Mouse (Mus musculus): ENCODE data around the gene Zfp185. TPM values are rescaled to one million over a fixed set of nuclear protein-coding genes. Genes with fewer than 3 reads are reported as not detected.

Gene Zfp185
- polyA plus RNA-seq (2021), result 15.8 TPM

DNA sequence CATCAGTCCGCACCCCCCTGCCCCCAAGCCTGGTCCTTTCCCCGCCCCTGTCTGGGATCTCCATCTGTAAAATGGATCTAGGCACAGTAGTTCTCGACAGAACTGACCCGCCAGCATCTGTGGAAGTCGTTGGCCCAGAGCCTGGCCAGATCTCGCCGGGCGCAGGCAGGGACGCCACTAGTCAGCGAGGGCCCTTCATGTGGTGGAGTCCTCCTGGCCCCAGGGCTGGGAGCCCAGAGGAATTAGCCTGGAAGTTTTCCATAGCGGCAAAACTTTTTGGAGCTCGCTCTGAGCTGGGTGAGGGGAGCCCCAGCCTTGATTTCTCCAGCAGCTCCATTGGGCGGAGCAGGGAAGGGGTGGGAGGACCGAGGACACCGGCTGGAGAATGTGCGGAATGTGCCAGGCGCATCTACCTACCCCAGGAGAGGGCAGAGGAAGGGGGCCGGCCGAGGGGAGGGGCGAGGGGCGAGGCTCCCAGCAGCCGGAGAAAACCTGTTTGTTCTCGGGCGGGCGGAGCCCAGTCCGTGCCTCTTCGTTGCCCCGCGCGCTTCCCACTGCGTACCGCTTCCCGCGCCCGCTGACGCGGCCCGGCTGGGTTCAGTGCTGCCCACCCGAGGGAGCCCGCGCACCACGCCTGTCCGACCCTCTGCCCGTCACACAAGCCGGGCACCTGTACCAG, at the start of gene Zfp185:
Gene Zfp185 (plus strand): TSS at position 499 of the 679 bp plus-strand sequence.
- ATAC-seq (peak; percentile 81), DNase-seq (ENCODE audit: low read depth, low spot score) (no peak)
- TF ChIP-seq CTCF (IDR thresholded peaks at IDR 0.05), result no peak
- no peaks in the 10 kb centered on the region for H3K27me3 ChIP-seq
- POLR2A ChIA-PET, result no interaction called here
- in situ Hi-C loops (cut with MboI; ENCODE audit: low pct_unique_long_range_greater_than_20kb), result no loop called here
- CTCF ChIA-PET, result no interaction called here

DNA sequence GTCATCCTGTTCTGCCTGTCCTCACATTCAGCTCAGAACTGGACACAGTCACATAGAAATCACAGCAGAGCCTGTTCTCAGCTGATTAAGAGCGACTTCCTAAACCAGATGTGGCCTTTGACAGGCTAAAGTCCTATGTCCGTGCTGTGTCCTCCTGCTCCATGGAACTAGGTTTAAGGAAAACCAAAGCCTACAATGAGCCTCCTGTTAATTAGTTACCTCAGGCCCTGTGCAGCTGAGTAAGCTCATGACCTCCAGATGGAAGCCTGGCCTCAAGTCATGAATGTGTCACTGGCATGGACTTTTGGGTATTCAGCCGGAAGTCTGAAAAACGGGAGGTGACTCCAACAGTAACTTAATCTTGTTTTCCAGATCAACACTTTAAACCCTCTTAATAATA, 33.7 kb upstream of the Zfp185 start:
- CTCF ChIA-PET, result interaction anchor here (1.2 kb wide), 1 partner anchor 13 kb away, joined by 3 read pairs; no protein-coding TSS in a partner anchor
- POLR2A ChIA-PET, result interaction anchor here (0.7 to 1.1 kb wide), 2 partner anchors 30 to 45 kb away, joined by 4 read pairs; no protein-coding TSS in a partner anchor

DNA sequence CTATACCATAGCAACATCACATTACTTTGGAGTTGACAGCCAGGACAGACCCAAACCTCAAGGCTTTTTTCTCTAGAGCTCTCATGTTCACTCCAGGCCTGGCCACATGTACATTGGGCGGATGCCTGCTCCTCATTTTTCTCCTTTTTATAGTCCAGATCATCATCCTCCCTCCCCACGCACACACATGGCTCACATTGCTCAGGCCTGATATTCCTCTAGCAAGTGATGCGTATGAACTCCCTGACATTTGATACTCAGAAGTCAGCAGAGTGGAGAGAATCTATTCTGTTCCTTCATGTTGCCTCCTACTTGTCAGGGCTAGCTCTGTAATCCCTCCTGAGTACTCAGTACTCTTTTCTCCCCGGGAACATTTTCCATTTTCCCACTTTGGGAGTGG, 30.7 kb upstream of the Zfp185 start:
- DNase-seq (ENCODE audit: low read depth, low spot score), result no peak
- ATAC-seq, result no peak
- no peak for TF ChIP-seq CTCF (IDR thresholded peaks at IDR 0.05)
- peaks cover 7% of the 10 kb centered on the region for H3K27me3 ChIP-seq
- POLR2A ChIA-PET, result no interaction called here
- in situ Hi-C loops (cut with MboI; ENCODE audit: low pct_unique_long_range_greater_than_20kb), result no loop called here
- CTCF ChIA-PET, result no interaction called here

More for the DNA sequence above, 33.7 kb upstream of the Zfp185 start:
- ATAC-seq (peak; percentile 67), DNase-seq (ENCODE audit: low read depth, low spot score) (peak; percentile 39)
- peaks cover 7% of the 10 kb centered on the region for H3K27me3 ChIP-seq
- in situ Hi-C loops (cut with MboI; ENCODE audit: low pct_unique_long_range_greater_than_20kb), result no loop called here
- no peak for TF ChIP-seq CTCF (IDR thresholded peaks at IDR 0.05)

DNA sequence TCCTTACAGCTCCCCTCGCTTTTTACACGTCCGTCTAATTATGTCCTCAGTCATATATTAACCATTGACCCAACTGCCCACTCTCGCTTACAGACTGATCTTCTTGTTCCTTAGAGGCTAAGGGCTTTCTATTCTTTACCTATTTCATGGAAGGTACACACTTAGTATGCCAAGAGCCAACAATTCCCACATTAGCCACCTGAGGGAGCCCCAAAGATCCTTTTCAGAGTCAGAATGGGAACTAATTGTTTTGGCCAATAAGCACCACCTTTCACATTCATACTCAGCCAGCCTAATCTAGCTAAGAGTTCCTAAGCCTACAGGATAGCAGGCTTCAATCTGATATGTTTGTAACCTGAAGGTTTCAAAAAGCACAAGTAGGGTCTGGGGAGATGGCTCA, 26.7 kb upstream of the Zfp185 start:
- ChIA-PET POLR2A (no interaction called here), CTCF (interaction anchor here (0.8 kb wide), 1 partner anchor 9 kb away, joined by 4 read pairs; no protein-coding TSS in a partner anchor)
- DNase-seq (ENCODE audit: low read depth, low spot score), result no peak
- H3K27me3 ChIP-seq, result no peaks in the 10 kb centered on the region
- in situ Hi-C loops (cut with MboI; ENCODE audit: low pct_unique_long_range_greater_than_20kb), result no loop called here
- ATAC-seq, result no peak
- TF ChIP-seq CTCF (IDR thresholded peaks at IDR 0.05), result peak; percentile 53

DNA sequence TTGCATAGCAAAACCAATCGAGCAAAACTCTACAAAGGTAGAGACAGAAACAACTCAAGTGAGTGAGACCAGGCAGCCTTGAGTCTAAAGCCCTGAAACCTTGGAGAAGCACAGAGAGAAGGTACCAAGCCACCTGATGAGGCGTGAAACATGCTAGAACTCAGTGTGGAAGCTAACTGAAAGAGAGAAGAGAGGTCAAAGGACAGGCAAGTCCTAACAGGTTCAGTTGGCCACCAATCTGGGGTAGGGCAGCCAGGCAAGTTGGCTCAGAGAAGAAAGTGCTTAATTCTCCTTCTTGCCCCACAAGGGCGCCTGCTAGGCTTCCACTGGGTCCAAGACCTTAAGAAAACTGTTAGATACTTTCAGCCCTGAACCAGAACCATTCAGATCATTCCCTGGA, 25.6 kb upstream of the Zfp185 start:
- DNase-seq (ENCODE audit: low read depth, low spot score) (no peak), ATAC-seq (no peak)
- H3K27me3 ChIP-seq, result no peaks in the 10 kb centered on the region
- no peak for TF ChIP-seq CTCF (IDR thresholded peaks at IDR 0.05)
- in situ Hi-C loops (cut with MboI; ENCODE audit: low pct_unique_long_range_greater_than_20kb), result no loop called here
- POLR2A ChIA-PET, result no interaction called here
- CTCF ChIA-PET, result no interaction called here

DNA sequence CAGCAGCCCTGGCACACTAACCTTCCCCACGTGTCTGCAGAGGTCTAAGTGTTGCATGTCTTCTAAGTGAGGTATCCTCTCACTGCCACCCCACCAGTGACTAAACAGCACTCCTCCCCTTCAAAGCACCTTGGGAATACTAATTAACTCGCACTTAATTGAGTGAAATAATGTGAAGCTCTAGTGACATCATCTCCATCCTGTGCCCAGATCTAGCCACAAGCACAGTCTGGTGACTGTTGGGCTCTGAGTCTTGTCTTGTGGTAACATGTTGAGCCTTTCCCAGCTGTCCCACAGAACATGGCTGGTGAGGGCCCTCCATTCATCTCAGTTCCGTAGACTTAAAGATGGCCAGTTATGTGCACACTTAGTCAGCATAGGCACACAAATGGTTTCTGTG, 24.4 kb upstream of the Zfp185 start:
- ATAC-seq (peak; percentile 63), DNase-seq (ENCODE audit: low read depth, low spot score) (no peak)
- POLR2A ChIA-PET, result no interaction called here
- TF ChIP-seq CTCF (IDR thresholded peaks at IDR 0.05), result no peak
- in situ Hi-C loops (cut with MboI; ENCODE audit: low pct_unique_long_range_greater_than_20kb), result no loop called here
- peaks cover 6% of the 10 kb centered on the region for H3K27me3 ChIP-seq
- CTCF ChIA-PET, result interaction anchor here (1.6 kb wide), 1 partner anchor 12 kb away, joined by 3 read pairs; no protein-coding TSS in a partner anchor

DNA sequence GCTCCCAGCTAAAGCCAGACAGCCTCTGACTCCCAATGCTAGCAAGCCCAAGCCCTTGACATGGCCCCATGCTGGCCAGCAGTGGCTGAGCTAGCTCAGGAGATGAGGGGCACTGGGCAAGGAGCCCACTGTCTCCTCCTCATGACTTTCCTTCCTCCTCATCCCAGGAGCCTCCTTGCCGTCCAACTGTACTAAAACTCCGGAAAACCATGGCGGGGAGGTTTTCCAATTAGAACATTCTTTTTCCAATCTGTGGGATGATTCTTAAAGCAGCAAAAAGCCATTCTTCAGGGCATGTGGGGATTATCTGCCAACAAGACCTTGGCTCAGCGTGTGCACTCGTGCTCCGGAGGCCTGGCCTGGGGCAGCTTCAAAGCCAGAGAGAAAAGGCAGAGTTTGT, 4.3 kb upstream of the Zfp185 start:
- no peak for ATAC-seq
- in situ Hi-C loops (cut with MboI; ENCODE audit: low pct_unique_long_range_greater_than_20kb), result no loop called here
- TF ChIP-seq CTCF (IDR thresholded peaks at IDR 0.05), result no peak
- peaks cover 9% of the 10 kb centered on the region for H3K27me3 ChIP-seq
- CTCF ChIA-PET, result no interaction called here
- POLR2A ChIA-PET, result no interaction called here
- no peak for DNase-seq (ENCODE audit: low read depth, low spot score)

DNA sequence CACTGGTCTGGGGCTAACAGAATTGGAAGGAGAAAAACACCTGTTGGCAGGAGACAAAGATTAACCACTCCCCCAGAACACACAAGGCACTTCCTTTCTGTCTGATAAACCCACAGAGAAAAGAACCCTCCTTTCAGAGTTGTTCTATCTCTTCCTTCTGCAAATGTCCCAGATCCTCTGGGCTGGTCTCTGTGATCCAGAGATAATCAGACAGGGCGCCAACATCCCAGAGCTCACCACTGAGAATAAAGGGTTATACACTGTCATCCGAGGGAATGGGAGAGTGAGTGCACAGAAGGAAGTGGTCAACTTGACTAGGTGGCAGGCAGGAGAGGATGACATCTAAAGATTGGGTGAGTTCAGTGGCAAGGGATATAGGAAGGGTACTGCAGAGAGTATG, 1.5 kb upstream of the Zfp185 start:
- peaks cover 6% of the 10 kb centered on the region for H3K27me3 ChIP-seq
- TF ChIP-seq CTCF (IDR thresholded peaks at IDR 0.05), result no peak
- ATAC-seq, result no peak
- CTCF ChIA-PET, result no interaction called here
- in situ Hi-C loops (cut with MboI; ENCODE audit: low pct_unique_long_range_greater_than_20kb), result no loop called here
- DNase-seq (ENCODE audit: low read depth, low spot score), result no peak
- POLR2A ChIA-PET, result no interaction called here

DNA sequence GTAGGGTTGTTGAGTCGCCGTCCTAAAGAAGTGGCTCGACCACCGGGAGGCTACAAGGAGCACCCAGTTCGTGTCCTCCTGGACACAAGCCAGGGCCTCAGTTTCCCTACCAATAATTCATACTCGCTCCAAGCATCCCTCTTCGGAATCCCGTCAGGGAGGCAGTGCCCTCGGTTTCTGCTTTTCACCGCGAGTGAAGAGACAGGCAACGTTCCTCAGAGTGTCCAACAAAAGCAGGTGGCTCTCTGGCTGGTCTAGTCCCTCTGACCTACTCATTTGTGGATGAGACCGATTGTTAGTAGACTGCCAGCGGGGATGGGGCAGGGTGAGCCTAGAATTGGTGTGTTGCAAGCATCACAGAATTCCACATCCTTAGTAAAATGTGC, 374 bp downstream of the Zfp185 start:
- no peak for TF ChIP-seq CTCF (IDR thresholded peaks at IDR 0.05)
- ATAC-seq, result no peak
- in situ Hi-C loops (cut with MboI; ENCODE audit: low pct_unique_long_range_greater_than_20kb), result no loop called here
- ChIA-PET CTCF (no interaction called here), POLR2A (interaction anchor here (1.7 kb wide), 1 partner anchor 18 kb away, joined by 7 read pairs; no protein-coding TSS in a partner anchor)
- no peaks in the 10 kb centered on the region for H3K27me3 ChIP-seq
- DNase-seq (ENCODE audit: low read depth, low spot score), result no peak

DNA sequence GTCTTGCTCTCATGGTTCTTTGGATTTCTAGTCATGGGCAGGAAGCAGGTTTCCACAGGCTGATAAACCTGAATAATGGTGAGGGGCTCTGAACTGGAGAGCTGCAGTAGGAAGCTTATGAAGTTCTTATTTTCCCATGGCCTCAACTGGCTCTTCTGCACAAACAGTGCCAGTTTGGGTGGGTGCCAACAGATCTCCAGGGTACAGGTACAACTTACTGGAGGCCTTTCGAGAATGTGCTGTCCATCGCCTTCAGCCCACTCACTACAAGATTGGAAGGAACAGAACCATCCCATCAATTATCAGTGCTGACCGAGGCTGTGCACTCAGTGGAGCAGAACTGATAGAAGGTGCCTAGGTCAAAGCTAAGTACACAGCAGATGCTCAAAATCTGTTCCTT, 1.3 kb downstream of the Zfp185 start:
- TF ChIP-seq CTCF (IDR thresholded peaks at IDR 0.05), result no peak
- ATAC-seq (no peak), DNase-seq (ENCODE audit: low read depth, low spot score) (no peak)
- ChIA-PET POLR2A (interaction anchor here (1.7 kb wide), 1 partner anchor 17 kb away, joined by 7 read pairs; no protein-coding TSS in a partner anchor), CTCF (no interaction called here)
- no peaks in the 10 kb centered on the region for H3K27me3 ChIP-seq
- in situ Hi-C loops (cut with MboI; ENCODE audit: low pct_unique_long_range_greater_than_20kb), result no loop called here

DNA sequence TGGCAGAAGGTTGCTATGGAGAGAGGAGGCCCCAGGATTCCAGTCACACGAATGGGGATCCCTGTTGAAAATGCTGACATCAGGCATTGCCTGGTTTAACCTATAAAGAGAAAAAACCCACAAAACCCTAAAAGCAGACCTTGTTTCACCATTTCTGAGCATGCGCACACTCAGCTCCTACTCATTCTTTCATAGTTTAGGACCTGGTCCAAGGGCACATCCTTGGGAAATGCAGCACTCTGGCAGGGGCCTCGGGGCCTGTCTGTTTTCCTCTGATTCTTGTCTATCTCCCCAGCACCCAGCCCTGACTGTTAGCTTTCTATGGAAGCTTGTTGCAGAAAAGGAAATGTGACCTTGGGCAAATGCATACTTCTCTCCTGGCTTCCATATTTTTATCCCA, 3.4 kb downstream of the Zfp185 start:
- DNase-seq (ENCODE audit: low read depth, low spot score) (no peak), ATAC-seq (no peak)
- in situ Hi-C loops (cut with MboI; ENCODE audit: low pct_unique_long_range_greater_than_20kb), result no loop called here
- H3K27me3 ChIP-seq, result no peaks in the 10 kb centered on the region
- ChIA-PET CTCF (no interaction called here), POLR2A (no interaction called here)
- no peak for TF ChIP-seq CTCF (IDR thresholded peaks at IDR 0.05)
